Mouse (Mus musculus): Measurements from ENCODE around the gene Arpc4. TPM values are rescaled to one million over a fixed set of nuclear protein-coding genes. Genes with fewer than 3 reads are reported as not detected.
A peak's percentile ranks its signal among the peaks of the same experiment; 100 is the strongest.

Arpc4 gene
- polyA plus RNA-seq, 1 experiment from 2014 or later = 241 TPM

DNA sequence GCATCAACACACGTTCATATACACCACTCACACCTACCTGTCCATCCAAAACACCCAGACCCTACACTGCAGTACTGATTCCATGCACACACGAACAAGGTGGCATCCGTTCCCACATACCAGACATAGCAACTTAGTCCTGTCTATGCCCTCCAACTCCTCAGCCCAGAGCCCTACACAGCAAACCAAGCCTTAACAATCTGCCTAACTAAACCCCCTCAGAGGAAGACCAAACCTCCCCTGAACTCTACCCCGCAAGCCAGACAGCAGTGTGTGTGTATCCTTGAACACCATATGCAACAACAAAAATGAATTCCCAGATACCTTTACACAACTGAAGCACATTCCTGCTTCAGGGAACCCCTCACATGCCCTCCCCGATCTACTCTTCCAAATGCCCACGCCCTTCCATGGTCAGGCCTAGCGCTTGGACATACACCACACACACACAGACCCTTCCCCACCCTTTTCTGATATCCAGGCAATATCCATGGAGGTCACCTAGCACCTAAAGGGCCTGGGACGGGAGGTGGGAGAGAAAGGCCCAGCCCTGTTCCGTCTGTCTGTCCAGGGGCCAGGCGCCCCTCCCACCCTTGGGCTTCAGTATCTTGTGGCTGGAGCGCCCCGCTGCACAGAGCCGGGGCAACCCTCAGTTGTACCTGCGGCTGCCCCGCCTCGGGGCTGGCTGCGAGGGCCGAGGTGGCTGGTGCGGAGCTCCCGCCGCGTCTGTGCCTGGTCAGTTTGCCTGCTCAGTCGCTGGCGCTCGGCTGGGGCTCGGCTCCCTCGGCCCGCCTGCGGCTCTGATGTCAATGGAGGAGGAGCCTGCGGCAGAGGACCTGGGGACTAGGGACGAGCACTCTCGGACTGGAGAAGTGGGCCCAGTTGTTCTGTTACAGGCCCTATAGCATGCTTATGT is 34.5 kb upstream of the Arpc4 start, which contains the start of gene Camk1:
Gene Camk1 (minus strand): TSS at position 808 of the 916 bp plus-strand sequence.
- TF ChIP-seq CTCF (IDR thresholded peaks at IDR 0.05) = no peak
- DNase-seq (ENCODE audit: low read depth, low spot score) = no peak
- no peaks in the 10 kb centered on the region for H3K27me3 ChIP-seq
- CTCF ChIA-PET = no interaction called here
- peak; percentile 92 for ATAC-seq
- in situ Hi-C loops (cut with MboI; ENCODE audit: low pct_unique_long_range_greater_than_20kb) = no loop called here
- POLR2A ChIA-PET = interaction anchor here (1.2 to 1.4 kb wide), 5 partner anchors 12 to 33 kb away, joined by 3 to 6 read pairs (median 3); partner anchors contain the start of gene Ogg1

DNA sequence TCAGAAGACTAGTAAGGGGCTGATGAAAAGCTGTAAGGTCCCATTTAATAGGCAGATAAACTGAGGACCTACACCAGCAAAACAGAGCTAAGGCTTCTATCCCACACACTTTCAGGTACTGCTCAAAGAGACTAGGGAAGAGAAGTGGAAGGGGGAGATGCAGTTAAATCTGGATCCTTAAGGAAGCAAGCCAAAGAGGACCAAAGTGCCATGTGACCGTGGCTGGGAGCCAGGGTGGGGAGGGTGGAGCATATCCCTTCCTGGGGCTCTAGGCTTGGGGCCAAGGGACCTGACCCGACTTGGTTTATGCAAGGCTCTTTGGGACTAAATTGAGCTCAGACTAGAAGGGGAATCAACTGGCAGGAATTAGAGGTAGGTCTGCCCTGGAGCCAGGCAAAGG is 33.6 kb upstream of the Arpc4 start:
- ChIA-PET CTCF (interaction anchor here (1.0 to 1.3 kb wide), 2 partner anchors 11 to 12 kb away, joined by 3 to 4 read pairs; no protein-coding TSS in a partner anchor), POLR2A (interaction anchor here (0.8 to 1.4 kb wide), 6 partner anchors 13 to 75 kb away, joined by 3 to 6 read pairs (median 3); partner anchors contain the start of gene Rpusd3)
- no peak for TF ChIP-seq CTCF (IDR thresholded peaks at IDR 0.05)
- no peaks in the 10 kb centered on the region for H3K27me3 ChIP-seq
- no peak for DNase-seq (ENCODE audit: low read depth, low spot score)
- ATAC-seq = no peak
- in situ Hi-C loops (cut with MboI; ENCODE audit: low pct_unique_long_range_greater_than_20kb) = no loop called here

DNA sequence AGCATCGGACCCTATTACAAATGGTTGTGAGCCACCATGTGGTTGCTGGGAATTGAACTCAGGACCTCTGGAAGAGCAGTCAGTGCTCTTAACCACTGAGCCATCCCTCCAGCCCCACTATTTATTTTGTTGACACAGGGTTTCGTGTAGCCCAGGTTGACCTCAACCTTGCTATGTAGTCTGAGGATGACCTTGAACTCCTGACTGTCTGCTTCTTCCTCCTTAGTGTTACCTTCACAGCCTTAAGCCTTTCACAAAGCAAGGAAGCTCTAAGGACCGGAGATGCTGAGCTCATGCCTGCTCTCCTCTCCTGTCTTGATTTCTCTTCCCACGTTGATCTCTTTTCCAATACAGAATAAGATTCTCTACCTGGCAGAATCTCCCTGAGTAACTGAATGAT is 31.0 kb upstream of the Arpc4 start:
- ATAC-seq = no peak
- ChIA-PET CTCF (no interaction called here), POLR2A (no interaction called here)
- no peak for DNase-seq (ENCODE audit: low read depth, low spot score)
- in situ Hi-C loops (cut with MboI; ENCODE audit: low pct_unique_long_range_greater_than_20kb) = no loop called here
- TF ChIP-seq CTCF (IDR thresholded peaks at IDR 0.05) = no peak
- H3K27me3 ChIP-seq = no peaks in the 10 kb centered on the region

DNA sequence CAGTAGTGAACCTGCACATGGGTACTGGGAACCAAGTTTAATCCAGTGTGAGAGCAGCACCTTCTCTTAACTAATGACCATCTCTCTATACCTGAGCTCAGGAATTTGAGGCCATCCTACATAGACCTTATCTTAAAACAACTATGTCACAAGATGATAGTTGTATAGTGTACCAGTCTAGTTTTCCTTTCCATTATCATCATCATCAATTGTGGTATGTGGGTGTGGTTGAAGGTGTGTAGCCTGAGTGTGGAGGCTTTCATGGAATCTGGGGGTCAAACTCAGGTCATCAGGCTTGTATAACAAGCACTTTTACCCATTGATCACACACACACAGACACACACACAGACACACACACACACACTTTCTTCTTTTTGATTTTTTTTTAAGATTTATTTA is 27.4 kb upstream of the Arpc4 start:
- ATAC-seq (no peak), DNase-seq (ENCODE audit: low read depth, low spot score) (no peak)
- no peaks in the 10 kb centered on the region for H3K27me3 ChIP-seq
- no peak for TF ChIP-seq CTCF (IDR thresholded peaks at IDR 0.05)
- in situ Hi-C loops (cut with MboI; ENCODE audit: low pct_unique_long_range_greater_than_20kb) = no loop called here
- ChIA-PET CTCF (interaction anchor here (1.1 kb wide), 1 partner anchor 29 kb away, joined by 3 read pairs; no protein-coding TSS in a partner anchor), POLR2A (no interaction called here)

DNA sequence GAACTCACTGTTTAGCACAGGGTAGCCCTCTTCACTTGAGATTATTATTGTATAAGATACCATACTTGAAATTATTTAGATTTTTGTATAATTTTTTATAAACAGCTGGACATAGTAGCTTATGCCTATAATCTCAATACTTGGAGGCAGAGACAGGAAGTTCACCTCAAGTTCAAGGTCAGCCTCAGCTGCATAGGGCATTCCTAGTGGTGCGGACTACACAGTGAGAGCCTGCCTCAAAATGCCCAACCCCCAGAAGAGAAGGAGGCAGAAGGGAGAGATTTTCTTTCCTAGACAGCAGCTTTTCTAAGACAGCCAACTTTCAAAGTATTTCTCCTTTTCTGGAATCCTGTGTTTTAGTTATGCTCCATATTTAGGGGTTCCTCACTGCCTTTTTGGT is 26.8 kb upstream of the Arpc4 start:
- ChIA-PET CTCF (no interaction called here), POLR2A (interaction anchor here (1.0 kb wide), 1 partner anchor 11 kb away, joined by 3 read pairs; no protein-coding TSS in a partner anchor)
- H3K27me3 ChIP-seq = no peaks in the 10 kb centered on the region
- in situ Hi-C loops (cut with MboI; ENCODE audit: low pct_unique_long_range_greater_than_20kb) = no loop called here
- no peak for ATAC-seq
- DNase-seq (ENCODE audit: low read depth, low spot score) = no peak
- TF ChIP-seq CTCF (IDR thresholded peaks at IDR 0.05) = no peak

DNA sequence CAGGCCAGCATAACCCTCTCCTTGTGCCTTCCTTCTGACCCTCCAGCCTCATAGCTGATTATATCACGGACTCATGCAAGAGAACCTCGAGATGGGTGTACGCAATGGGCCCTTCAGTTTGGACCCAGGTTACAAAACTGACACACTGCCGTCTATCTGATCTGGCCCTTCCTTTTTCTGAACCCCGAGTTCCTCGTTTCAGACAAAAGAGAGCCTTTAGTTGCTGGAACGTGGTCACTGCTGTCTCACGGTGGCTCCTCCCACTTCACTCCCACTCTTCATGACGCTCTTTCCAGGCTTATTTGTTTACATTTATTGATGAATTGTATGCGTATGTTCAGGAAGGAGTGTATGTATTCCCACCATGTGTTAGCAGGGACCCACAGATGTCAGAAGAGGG is 26.3 kb upstream of the Arpc4 start:
- no peak for DNase-seq (ENCODE audit: low read depth, low spot score)
- CTCF ChIA-PET = no interaction called here
- ATAC-seq = no peak
- H3K27me3 ChIP-seq = no peaks in the 10 kb centered on the region
- POLR2A ChIA-PET = interaction anchor here (1.0 kb wide), 1 partner anchor 11 kb away, joined by 3 read pairs; no protein-coding TSS in a partner anchor
- in situ Hi-C loops (cut with MboI; ENCODE audit: low pct_unique_long_range_greater_than_20kb) = no loop called here
- TF ChIP-seq CTCF (IDR thresholded peaks at IDR 0.05) = no peak

DNA sequence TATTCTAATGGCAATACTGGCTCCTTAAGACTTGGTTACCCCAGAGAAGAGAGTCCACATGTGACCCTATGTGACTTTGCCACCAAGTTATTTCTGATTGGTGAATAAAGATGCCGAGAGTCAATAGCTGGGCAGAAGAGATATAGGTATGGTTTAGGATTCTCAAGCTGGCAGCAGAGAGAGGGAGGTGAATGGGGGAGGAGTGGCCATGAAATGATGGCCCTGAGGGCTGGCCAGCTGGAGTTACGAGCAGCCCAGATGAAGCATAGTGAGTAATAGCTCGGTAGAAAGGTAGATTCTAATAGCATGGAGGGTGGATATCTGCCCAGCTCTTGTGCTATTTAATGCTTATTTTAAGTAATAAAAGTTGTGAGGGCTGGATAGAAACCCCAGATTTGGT is 25.1 kb upstream of the Arpc4 start:
- DNase-seq (ENCODE audit: low read depth, low spot score) (no peak), ATAC-seq (no peak)
- in situ Hi-C loops (cut with MboI; ENCODE audit: low pct_unique_long_range_greater_than_20kb) = no loop called here
- TF ChIP-seq CTCF (IDR thresholded peaks at IDR 0.05) = no peak
- CTCF ChIA-PET = interaction anchor here (1.2 kb wide), 1 partner anchor 19 kb away, joined by 4 read pairs; no protein-coding TSS in a partner anchor
- H3K27me3 ChIP-seq = no peaks in the 10 kb centered on the region
- POLR2A ChIA-PET = no interaction called here

DNA sequence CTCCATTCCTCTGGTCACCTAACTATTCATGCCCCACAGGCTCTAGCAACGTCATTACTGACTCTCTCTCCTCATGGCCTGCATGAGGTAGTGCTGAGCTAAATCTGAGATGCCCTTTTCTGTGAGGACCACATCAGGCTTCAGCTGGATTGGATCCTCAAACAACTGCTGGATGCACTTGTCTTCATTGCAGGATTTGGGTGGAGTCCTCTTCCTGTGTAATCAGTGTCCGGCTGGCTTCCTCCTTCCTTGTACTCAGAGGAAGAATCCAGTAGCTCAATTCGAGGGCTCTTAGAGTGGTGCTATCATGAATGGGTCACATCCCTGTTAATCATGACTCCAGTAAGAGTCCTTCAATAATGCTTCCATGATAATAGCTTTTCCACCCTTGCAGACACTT is 24.2 kb upstream of the Arpc4 start:
- DNase-seq (ENCODE audit: low read depth, low spot score) (no peak), ATAC-seq (no peak)
- CTCF ChIA-PET = interaction anchor here (1.1 kb wide), 1 partner anchor 9 kb away, joined by 4 read pairs; no protein-coding TSS in a partner anchor
- TF ChIP-seq CTCF (IDR thresholded peaks at IDR 0.05) = no peak
- no peaks in the 10 kb centered on the region for H3K27me3 ChIP-seq
- POLR2A ChIA-PET = no interaction called here
- in situ Hi-C loops (cut with MboI; ENCODE audit: low pct_unique_long_range_greater_than_20kb) = no loop called here

DNA sequence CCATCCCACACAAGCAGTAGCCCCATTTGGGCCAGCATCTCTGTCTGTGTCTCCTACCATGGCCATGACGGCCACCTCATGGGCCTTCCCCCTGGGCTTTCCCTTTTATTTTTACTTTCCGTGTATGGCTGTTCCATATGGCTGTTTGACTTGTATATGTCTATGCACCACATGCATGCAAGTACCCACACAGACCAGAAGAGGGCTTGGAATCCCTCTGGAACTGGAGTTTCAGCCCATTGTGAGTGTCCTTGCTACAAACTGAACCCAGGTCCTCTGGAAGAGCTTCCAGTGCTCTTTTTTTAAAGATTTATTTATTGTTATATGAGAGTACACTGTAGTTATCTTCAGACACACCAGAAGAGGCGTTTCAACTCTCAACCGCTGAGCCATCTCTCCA is 16.4 kb upstream of the Arpc4 start:
- ATAC-seq = no peak
- ChIA-PET CTCF (interaction anchor here (1.7 kb wide), 1 partner anchor 10 kb away, joined by 4 read pairs; no protein-coding TSS in a partner anchor), POLR2A (interaction anchor here (0.7 to 1.8 kb wide), 3 partner anchors 17 to 175 kb away, joined by 3 to 6 read pairs (median 5); partner anchors contain the start of genes Arpc4 and Camk1)
- DNase-seq (ENCODE audit: low read depth, low spot score) = no peak
- in situ Hi-C loops (cut with MboI; ENCODE audit: low pct_unique_long_range_greater_than_20kb) = no loop called here
- no peak for TF ChIP-seq CTCF (IDR thresholded peaks at IDR 0.05)
- H3K27me3 ChIP-seq = no peaks in the 10 kb centered on the region

DNA sequence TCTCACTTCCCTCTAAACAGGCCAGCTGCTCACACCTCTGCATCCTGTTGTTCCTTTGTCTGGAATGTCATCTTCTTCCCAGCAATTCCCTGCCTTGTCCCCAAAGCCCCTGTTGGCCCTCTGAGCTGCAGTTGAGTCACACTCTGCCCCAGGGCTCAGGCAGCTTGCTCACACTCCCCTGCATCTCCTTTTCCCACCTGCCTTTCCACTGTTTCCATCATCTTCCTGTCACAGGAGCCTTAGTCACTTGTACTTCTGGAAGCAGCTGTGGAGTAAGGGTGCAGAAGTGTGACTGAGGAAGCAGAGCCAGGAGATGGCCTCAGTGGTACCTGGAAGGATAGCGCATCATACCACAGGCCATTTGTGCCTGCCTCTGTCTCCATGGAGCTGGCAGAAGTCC is 15.7 kb upstream of the Arpc4 start:
- TF ChIP-seq CTCF (IDR thresholded peaks at IDR 0.05) = no peak
- POLR2A ChIA-PET = interaction anchor here (1.0 to 1.8 kb wide), 2 partner anchors 11 to 18 kb away, joined by 3 to 6 read pairs; partner anchors contain the start of gene Camk1
- CTCF ChIA-PET = interaction anchor here (1.1 to 1.7 kb wide), 2 partner anchors 8 to 11 kb away, joined by 4 read pairs; no protein-coding TSS in a partner anchor
- in situ Hi-C loops (cut with MboI; ENCODE audit: low pct_unique_long_range_greater_than_20kb) = no loop called here
- no peaks in the 10 kb centered on the region for H3K27me3 ChIP-seq
- DNase-seq (ENCODE audit: low read depth, low spot score) (no peak), ATAC-seq (peak; percentile 44)

Measured in Patski (cell line).